Mouse (Mus musculus): ENCODE measurements around the gene Apon. TPM values are rescaled to one million over a fixed set of nuclear protein-coding genes. Genes with fewer than 3 reads are reported as not detected.
"Not testable (repeated sequence)": the region's sequence is repeated elsewhere in the genome, so short reads cannot be mapped to it uniquely, and the experiment has no call there.

Apon gene
- polyA plus RNA-seq, 1 experiment from 2014 or later: 0.24 TPM

DNA sequence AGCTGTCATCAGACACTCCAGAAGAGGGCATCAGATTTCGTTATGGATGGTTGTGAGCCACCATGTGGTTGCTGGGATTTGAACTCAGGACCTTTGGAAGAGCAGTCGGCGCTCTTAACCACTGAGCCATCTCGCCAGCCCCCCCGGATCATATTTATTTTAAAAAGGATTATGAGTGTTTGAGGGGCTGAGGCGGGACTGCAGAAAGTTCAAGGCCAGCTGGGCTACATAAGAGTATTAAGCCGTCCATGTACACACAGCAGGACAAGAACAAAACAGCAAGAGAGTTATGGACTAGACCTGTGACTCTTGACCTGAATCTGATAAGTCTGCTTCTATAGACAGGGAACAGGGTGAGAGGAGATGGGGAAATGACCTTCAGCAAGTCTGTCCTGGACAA, 6.5 kb downstream of the Apon start:
- H3K9ac ChIP-seq (ENCODE audit: low read depth, low read length); H3K9me3 ChIP-seq (ENCODE audit: control insufficient read depth, low read length); H3K4me3 ChIP-seq (ENCODE audit: low read depth, low read length); H3K27me3 ChIP-seq (replicated peaks; ENCODE audit: control insufficient read depth, insufficient read depth, low read length); ATAC-seq (ENCODE audit: low read depth); H3K4me2 ChIP-seq (ENCODE audit: low read depth, low read length); H3K36me3 ChIP-seq (ENCODE audit: control insufficient read depth, insufficient read depth, low read length); H3K27ac ChIP-seq (replicated peaks; ENCODE audit: low read depth, low read length); DNase-seq (ENCODE audit: low spot score); H3K4me1 ChIP-seq (ENCODE audit: control insufficient read depth, insufficient read depth, low read length): not testable (repeated sequence)
- 89% methylated on average over 7 of the region's 7 CpGs for WGBS

DNA sequence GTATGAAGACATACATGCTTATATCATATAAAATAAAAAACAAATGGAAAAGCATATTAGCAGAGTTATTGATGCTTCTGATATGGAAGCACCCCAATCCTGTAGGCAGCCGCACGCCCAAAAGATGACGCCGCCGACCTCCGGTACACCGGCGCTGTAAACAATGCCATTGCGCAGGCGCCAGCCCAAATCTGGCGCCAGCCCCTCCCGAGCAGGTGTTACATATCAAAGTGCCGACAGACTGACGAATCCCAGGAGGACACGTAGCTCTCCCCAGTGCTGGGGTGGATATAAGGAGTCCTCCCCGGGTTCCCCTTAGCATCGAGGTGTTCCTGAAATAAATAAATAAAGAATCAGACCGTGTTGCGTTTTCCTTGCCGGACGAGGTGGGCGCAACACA, 8.4 kb downstream of the Apon start:
- no peaks in the 10 kb centered on the region for H3K4me1 ChIP-seq (ENCODE audit: control insufficient read depth, insufficient read depth, low read length)
- no peak for DNase-seq (ENCODE audit: low spot score)
- WGBS: 73% methylated on average over 22 of the region's 22 CpGs

DNA sequence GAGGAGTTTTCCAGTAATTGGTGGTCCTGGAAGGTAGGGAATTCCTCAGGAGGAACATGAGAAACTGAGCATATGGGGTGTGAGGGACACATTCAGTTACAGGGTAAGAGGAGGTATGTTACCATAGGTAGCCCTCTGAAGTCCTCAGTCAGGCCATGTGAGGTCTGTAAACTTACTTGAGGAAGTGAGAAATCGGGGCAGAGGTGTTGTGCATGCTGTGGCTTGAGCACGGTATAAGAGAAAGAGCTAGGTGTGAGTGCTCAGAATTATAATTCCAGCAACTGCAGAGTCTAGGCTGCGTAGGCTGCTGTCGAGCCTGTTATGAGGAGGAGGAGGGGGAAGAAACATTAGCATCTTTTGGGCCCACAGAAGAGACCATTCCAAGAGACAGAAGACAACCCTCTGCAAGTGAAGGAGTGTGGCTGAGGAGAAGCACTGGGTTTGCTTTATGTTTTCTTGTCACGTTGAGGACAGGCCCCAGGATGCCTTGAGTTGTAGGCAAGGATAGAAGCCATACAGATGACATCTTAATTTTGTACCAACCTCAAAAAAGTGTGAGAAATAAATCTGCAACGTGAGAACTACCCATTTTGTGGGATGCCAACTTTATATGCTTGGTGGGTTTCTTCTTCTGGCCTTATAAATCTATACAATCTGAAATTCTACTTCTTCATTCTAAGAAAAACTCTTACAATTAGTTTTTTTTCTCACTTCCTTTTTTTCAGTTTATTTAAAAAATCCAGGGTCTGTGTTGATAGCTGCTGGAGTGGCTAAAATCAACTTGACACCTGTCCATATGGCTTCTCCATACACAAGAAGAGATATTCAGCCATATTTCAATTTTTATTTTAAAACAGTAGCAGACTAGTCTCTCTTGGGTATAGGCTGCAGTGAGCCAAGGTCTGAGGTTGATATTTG, 9.8 kb downstream of the Apon start:
- 74% methylated on average over 6 of the region's 6 CpGs for WGBS
- no peaks in the 10 kb centered on the region for H3K36me3 ChIP-seq (ENCODE audit: control insufficient read depth, insufficient read depth, low read length)
- H3K9ac ChIP-seq (ENCODE audit: low read depth, low read length): no peak overlapping the region
- no peak overlapping the region for H3K27ac ChIP-seq (replicated peaks; ENCODE audit: low read depth, low read length)
- H3K27me3 ChIP-seq (replicated peaks; ENCODE audit: control insufficient read depth, insufficient read depth, low read length): no peaks in the 10 kb centered on the region
- no peaks in the 10 kb centered on the region for H3K9me3 ChIP-seq (ENCODE audit: control insufficient read depth, low read length)
- no peak overlapping the region for H3K4me2 ChIP-seq (ENCODE audit: low read depth, low read length)
- H3K4me1 ChIP-seq (ENCODE audit: control insufficient read depth, insufficient read depth, low read length): no peaks in the 10 kb centered on the region
- H3K4me3 ChIP-seq (ENCODE audit: low read depth, low read length): no peak overlapping the region
- ATAC-seq (ENCODE audit: low read depth): no peak
- no peak for DNase-seq (ENCODE audit: low spot score)

More for the DNA sequence above, 8.4 kb downstream of the Apon start:
- Histone ChIP-seq H3K27me3 (replicated peaks; ENCODE audit: control insufficient read depth, insufficient read depth, low read length) (no peaks in the 10 kb centered on the region), H3K36me3 (ENCODE audit: control insufficient read depth, insufficient read depth, low read length) (no peaks in the 10 kb centered on the region), H3K9ac (ENCODE audit: low read depth, low read length) (no peak overlapping the region), H3K4me3 (ENCODE audit: low read depth, low read length) (no peak overlapping the region), H3K4me2 (ENCODE audit: low read depth, low read length) (no peak overlapping the region), H3K27ac (replicated peaks; ENCODE audit: low read depth, low read length) (no peak overlapping the region), H3K9me3 (ENCODE audit: control insufficient read depth, low read length) (no peaks in the 10 kb centered on the region)
- ATAC-seq (ENCODE audit: low read depth): no peak

DNA sequence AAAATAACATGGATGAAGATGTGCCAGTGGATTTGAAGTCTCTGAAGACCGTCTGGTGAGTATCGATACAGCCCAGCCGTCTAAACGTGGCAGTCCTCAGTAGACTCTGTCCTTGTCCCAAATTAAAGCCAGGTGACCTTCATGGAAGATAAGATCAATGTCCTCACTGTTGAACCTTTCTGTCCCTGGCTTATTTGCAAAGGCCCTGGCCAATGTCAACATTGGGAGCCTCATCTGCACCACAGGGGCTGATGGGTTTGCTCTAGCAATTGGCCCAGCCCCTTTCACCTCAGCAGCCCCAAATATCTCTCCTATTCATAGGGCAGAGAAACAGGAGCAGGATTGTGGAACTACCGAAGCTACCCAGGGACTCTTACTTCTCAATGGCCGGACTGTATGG, 14.5 kb downstream of the Apon start, which contains the start of gene Apof:
Gene Apof, plus strand, starts transcription at position 301 of the 400 bp plus-strand sequence.
- ATAC-seq (ENCODE audit: low read depth) (no peak), DNase-seq (ENCODE audit: low spot score) (no peak)
- WGBS: 58% methylated on average over 6 of the region's 6 CpGs
- Histone ChIP-seq H3K27me3 (replicated peaks; ENCODE audit: control insufficient read depth, insufficient read depth, low read length) (no peaks in the 10 kb centered on the region), H3K36me3 (ENCODE audit: control insufficient read depth, insufficient read depth, low read length) (no peaks in the 10 kb centered on the region), H3K4me2 (ENCODE audit: low read depth, low read length) (no peak within 1 kb of the TSS), H3K4me1 (ENCODE audit: control insufficient read depth, insufficient read depth, low read length) (no peaks in the 10 kb centered on the region), H3K4me3 (ENCODE audit: low read depth, low read length) (no peak within 1 kb of the TSS), H3K9ac (ENCODE audit: low read depth, low read length) (no peak within 1 kb of the TSS), H3K9me3 (ENCODE audit: control insufficient read depth, low read length) (no peaks in the 10 kb centered on the region), H3K27ac (replicated peaks; ENCODE audit: low read depth, low read length) (no peak within 1 kb of the TSS)

DNA sequence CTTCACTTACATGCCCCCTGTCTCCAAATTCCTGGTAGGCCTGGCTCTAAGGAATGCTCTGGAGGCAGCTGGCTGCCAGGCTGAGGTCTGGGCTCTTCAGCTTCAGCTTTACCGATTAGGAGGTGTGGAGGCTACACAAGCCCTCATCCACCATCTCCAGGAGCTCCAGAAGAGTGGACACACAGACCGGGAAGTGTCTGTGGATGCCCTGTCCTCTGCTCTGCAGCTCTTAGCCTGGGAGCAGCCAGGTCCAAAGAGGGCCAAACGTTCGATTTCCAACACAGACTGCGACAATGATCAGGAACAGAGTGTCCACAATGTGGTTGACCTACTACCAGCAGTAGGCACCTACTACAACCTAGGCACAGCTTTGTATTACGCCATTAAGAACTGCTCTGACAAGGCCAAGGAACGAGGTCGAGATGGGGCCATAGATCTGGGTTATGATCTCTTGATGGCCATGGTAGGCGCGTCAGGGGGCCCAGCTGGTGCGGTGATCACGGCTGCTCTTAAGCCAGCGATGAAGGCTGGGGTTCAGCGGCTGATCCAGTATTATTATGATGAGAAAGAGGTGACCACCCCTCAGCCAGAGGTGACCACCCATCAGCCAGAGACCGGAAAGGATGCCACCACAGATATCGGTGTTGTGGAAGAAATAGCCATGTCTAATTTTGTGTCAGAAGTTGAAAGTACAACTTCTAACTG, 15.5 kb downstream of the Apon start:
- no peaks in the 10 kb centered on the region for H3K36me3 ChIP-seq (ENCODE audit: control insufficient read depth, insufficient read depth, low read length)
- ATAC-seq (ENCODE audit: low read depth) (no peak), DNase-seq (ENCODE audit: low spot score) (no peak)
- H3K4me2 ChIP-seq (ENCODE audit: low read depth, low read length): peak overlapping the region; percentile 73; the same call in 1 of the 2 replicates
- no peaks in the 10 kb centered on the region for H3K4me1 ChIP-seq (ENCODE audit: control insufficient read depth, insufficient read depth, low read length)
- no peaks in the 10 kb centered on the region for H3K9me3 ChIP-seq (ENCODE audit: control insufficient read depth, low read length)
- H3K27me3 ChIP-seq (replicated peaks; ENCODE audit: control insufficient read depth, insufficient read depth, low read length): no peaks in the 10 kb centered on the region
- no peak overlapping the region for H3K9ac ChIP-seq (ENCODE audit: low read depth, low read length)
- no peak overlapping the region for H3K27ac ChIP-seq (replicated peaks; ENCODE audit: low read depth, low read length)
- H3K4me3 ChIP-seq (ENCODE audit: low read depth, low read length): no peak overlapping the region
- 90% methylated on average over 16 of the region's 16 CpGs for WGBS

DNA sequence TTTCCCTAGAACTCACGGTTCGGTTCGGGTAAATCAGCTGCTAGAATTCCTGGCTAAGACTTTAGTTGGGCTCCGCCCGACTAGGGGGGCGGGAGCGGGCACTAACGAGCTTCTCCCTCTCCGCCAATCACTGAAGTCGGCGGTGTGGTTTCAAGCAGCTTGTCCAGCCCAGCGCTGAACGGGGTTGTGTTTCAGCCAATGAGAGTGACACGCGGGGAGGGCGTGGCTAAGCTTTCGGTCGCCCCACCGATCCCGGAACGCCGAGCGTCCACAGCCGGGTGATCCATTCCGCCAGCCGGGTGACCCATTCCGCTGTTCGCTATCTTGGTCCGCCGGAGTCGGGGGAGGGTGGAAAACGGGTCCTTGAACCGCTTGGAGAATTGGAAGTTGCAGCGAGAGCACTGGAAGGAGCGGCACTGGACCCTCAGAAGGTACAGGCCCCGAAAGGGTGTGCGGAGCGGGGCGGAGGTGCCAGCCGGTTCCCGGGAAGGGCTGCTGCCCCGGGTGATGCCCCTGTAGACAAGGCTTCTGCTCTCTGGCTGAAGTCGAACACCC, 16.5 kb downstream of the Apon start, which contains the start of gene Stat2:
Gene Stat2, plus strand, starts transcription at position 273 of the 555 bp plus-strand sequence.
- peak within 1 kb of the TSS; percentile 74 for H3K27ac ChIP-seq (replicated peaks; ENCODE audit: low read depth, low read length)
- DNase-seq (ENCODE audit: low spot score) (peak; percentile 99), ATAC-seq (ENCODE audit: low read depth) (peak; percentile 99)
- no peaks in the 10 kb centered on the region for H3K27me3 ChIP-seq (replicated peaks; ENCODE audit: control insufficient read depth, insufficient read depth, low read length)
- H3K4me3 ChIP-seq (ENCODE audit: low read depth, low read length): peak within 1 kb of the TSS; percentile 82
- H3K9me3 ChIP-seq (ENCODE audit: control insufficient read depth, low read length): no peaks in the 10 kb centered on the region
- H3K4me2 ChIP-seq (ENCODE audit: low read depth, low read length): peak within 1 kb of the TSS; percentile 73
- peak within 1 kb of the TSS; percentile 76 for H3K9ac ChIP-seq (ENCODE audit: low read depth, low read length)
- H3K4me1 ChIP-seq (ENCODE audit: control insufficient read depth, insufficient read depth, low read length): no peaks in the 10 kb centered on the region
- H3K36me3 ChIP-seq (ENCODE audit: control insufficient read depth, insufficient read depth, low read length): no peaks in the 10 kb centered on the region
- WGBS: under 1% methylated on average over 35 of the region's 43 CpGs

DNA sequence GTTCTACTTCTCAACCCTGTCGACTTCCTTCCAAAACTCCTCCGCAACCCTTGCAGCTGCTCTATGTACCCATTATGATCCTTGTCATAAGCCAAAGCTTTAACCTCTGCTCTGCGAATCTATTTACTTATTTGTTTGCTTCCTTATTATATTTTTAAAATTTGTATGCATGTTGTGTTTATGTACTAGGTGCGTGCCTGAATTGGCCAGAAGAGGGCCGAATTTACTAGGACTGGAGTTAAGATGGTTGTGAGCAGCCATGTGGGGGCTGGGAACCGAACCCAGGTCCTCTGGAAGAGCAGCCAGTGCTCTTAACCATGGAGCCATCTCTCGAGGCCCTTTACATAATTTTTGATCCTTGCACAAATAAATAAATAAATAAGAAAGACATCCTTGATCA, 17.0 kb downstream of the Apon start:
- peak overlapping the region; percentile 74; the same call in 1 of the 2 replicates for H3K27ac ChIP-seq (replicated peaks; ENCODE audit: low read depth, low read length)

DNA sequence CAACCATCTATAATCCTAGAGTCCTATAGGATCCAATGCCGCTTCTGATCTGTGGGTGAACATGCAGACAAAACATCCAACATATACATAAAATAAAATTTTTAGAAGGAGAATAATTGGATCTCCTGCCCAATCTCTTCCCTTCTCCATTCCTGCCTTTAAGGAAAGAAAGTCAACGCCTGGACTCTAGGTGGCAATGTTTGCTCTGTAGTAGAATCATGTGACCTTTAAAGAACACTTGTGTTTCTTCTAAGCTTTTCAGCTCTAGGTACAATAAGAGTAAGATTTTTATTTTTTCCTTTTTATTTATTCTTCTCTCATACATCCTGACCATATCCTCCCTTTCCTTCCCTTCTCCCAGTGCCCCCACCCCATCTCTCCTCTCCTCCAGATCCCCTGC, 18.0 kb downstream of the Apon start:
- Histone ChIP-seq H3K4me3 (ENCODE audit: low read depth, low read length) (no peak overlapping the region), H3K4me1 (ENCODE audit: control insufficient read depth, insufficient read depth, low read length) (no peaks in the 10 kb centered on the region), H3K27ac (replicated peaks; ENCODE audit: low read depth, low read length) (no peak overlapping the region), H3K9ac (ENCODE audit: low read depth, low read length) (no peak overlapping the region), H3K9me3 (ENCODE audit: control insufficient read depth, low read length) (no peaks in the 10 kb centered on the region), H3K4me2 (ENCODE audit: low read depth, low read length) (no peak overlapping the region), H3K36me3 (ENCODE audit: control insufficient read depth, insufficient read depth, low read length) (peaks cover 6% of the 10 kb centered on the region; the same call in 1 of the 2 replicates), H3K27me3 (replicated peaks; ENCODE audit: control insufficient read depth, insufficient read depth, low read length) (no peaks in the 10 kb centered on the region)
- WGBS: 66% methylated on average over 2 of the region's 2 CpGs
- ATAC-seq (ENCODE audit: low read depth) (no peak), DNase-seq (ENCODE audit: low spot score) (no peak)

More for the DNA sequence above, 17.0 kb downstream of the Apon start:
- Histone ChIP-seq H3K9ac (ENCODE audit: low read depth, low read length) (peak overlapping the region; percentile 76), H3K4me2 (ENCODE audit: low read depth, low read length) (peak overlapping the region; percentile 73), H3K4me3 (ENCODE audit: low read depth, low read length) (peak overlapping the region; percentile 82), H3K4me1 (ENCODE audit: control insufficient read depth, insufficient read depth, low read length) (no peaks in the 10 kb centered on the region), H3K27me3 (replicated peaks; ENCODE audit: control insufficient read depth, insufficient read depth, low read length) (no peaks in the 10 kb centered on the region), H3K36me3 (ENCODE audit: control insufficient read depth, insufficient read depth, low read length) (no peaks in the 10 kb centered on the region), H3K9me3 (ENCODE audit: control insufficient read depth, low read length) (no peaks in the 10 kb centered on the region)
- 40% methylated on average over 7 of the region's 7 CpGs for WGBS
- no peak for ATAC-seq (ENCODE audit: low read depth)
- no peak for DNase-seq (ENCODE audit: low spot score)
